In the genomic region with DNA sequence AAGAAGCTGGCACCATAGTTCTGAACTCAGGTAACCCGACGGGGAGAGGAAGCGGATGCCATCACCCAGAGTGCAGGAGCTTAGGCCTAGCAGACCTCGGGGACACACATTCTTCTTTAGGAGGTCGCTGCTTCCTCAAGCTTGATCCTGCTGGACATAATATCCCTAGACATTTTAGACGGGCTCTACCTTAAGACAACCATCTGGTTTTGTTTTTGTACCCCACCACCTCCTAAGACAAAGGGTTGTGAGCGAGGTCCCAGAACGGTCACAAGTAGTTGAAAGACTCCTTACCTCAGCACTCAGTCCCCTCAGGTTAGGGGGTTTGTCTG, we compare ENCODE assay signal across 10 mouse cellular contexts. TPM values are rescaled to one million over a fixed set of nuclear protein-coding genes. Genes with fewer than 3 reads are reported as not detected.
DNase-seq lines count a peak whose midpoint lies in the region; ATAC-seq and TF ChIP-seq lines count a peak whose summit lies in the region.
"Had no signal": no experiment of that assay in that cellular context is flagged by ENCODE, and none has a peak within 500 bp of the region (broad histone marks: within the 10 kb centered on the region; RNA-seq: fewer than 3 reads in every experiment).

No protein-coding gene starts in this region.

- ATAC-seq in lung, embryonic 14.5 days (ENCODE audit: insufficient read depth), result no peak
- ATAC-seq in intestine, postnatal 0 days, result no peak
- ATAC-seq in neural tube, embryonic 12.5 days (ENCODE audit: low FRiP score, low read depth), result no peak

- H3K4me1 ChIP-seq in lung, embryonic 14.5 days (ENCODE audit: insufficient read depth), result no peaks in the 10 kb centered on the region
- H3K4me1 ChIP-seq in intestine, postnatal 0 days (replicated peaks; ENCODE audit: control insufficient read depth, insufficient read depth, low read length), result no peaks in the 10 kb centered on the region
- H3K4me1 ChIP-seq in neural tube, embryonic 12.5 days, result peaks cover 10% of the 10 kb centered on the region

- H3K27ac ChIP-seq in lung, embryonic 14.5 days (ENCODE audit: low read depth), result no peak overlapping the region
- H3K27ac ChIP-seq in intestine, postnatal 0 days (ENCODE audit: low read depth, low read length), result no peak overlapping the region
- H3K27ac ChIP-seq in neural tube, embryonic 12.5 days, result no peak overlapping the region

- no peak for TF ChIP-seq CTCF in lung, embryonic 14.5 days (IDR thresholded peaks at IDR 0.05; ENCODE audit: low read depth)
- no peak for TF ChIP-seq CTCF in intestine, postnatal 0 days (IDR thresholded peaks at IDR 0.05; ENCODE audit: low read depth)

- H3K36me3 ChIP-seq in lung, embryonic 14.5 days (ENCODE audit: insufficient read depth), result no peaks in the 10 kb centered on the region
- no peaks in the 10 kb centered on the region for H3K36me3 ChIP-seq in intestine, postnatal 0 days (ENCODE audit: control insufficient read depth, insufficient read depth)
- no peaks in the 10 kb centered on the region for H3K36me3 ChIP-seq in neural tube, embryonic 12.5 days

- 3% methylated on average over 8 of the region's 8 CpGs for WGBS in lung, embryonic 14.5 days
- WGBS in intestine, postnatal 0 days, result 9% methylated on average over 8 of the region's 8 CpGs
- 5% methylated on average over 8 of the region's 8 CpGs for WGBS in neural tube, embryonic 12.5 days

- peak overlapping the region; percentile 37; the same call in 1 of the 2 replicates for H3K4me3 ChIP-seq in lung, embryonic 14.5 days (ENCODE audit: low read depth, low read length)
- peak overlapping the region; percentile 36 for H3K4me3 ChIP-seq in intestine, postnatal 0 days (ENCODE audit: low read depth, low read length)
- peak overlapping the region; percentile 38; the same call in 1 of the 2 replicates for H3K4me3 ChIP-seq in neural tube, embryonic 12.5 days

- H3K4me2 ChIP-seq in lung, embryonic 14.5 days, result peak overlapping the region; percentile 63; the same call in 1 of the 2 replicates
- peak overlapping the region; percentile 63; the same call in 1 of the 2 replicates for H3K4me2 ChIP-seq in intestine, postnatal 0 days (replicated peaks; ENCODE audit: low read depth)
- peak overlapping the region; percentile 66 for H3K4me2 ChIP-seq in neural tube, embryonic 12.5 days (replicated peaks)

- peaks cover 90% of the 10 kb centered on the region for H3K27me3 ChIP-seq in lung, embryonic 14.5 days (ENCODE audit: insufficient read depth, low read length)
- peaks cover 85% of the 10 kb centered on the region for H3K27me3 ChIP-seq in intestine, postnatal 0 days (replicated peaks; ENCODE audit: control insufficient read depth, insufficient read depth, low read length)
- peaks cover 87% of the 10 kb centered on the region for H3K27me3 ChIP-seq in neural tube, embryonic 12.5 days (replicated peaks)

- DNase-seq in embryo, embryonic 10 days (ENCODE audit: low spot score), result peak; percentile 42
- DNase-seq in embryo, embryonic 9.5 days (ENCODE audit: extremely low spot score), result no peak
- DNase-seq in lung, embryonic 14.5 days, result no peak
- no peak for DNase-seq in lung, postnatal 4 days
- DNase-seq in gastrocnemius, adult 8-10 months (ENCODE audit: low spot score in 2 of 2), result no peak
- no peak for DNase-seq in thymus, postnatal 0 days (ENCODE audit: low spot score)

- no peaks in the 10 kb centered on the region for H3K9me3 ChIP-seq in lung, embryonic 14.5 days (ENCODE audit: low read depth, low read length)
- no peaks in the 10 kb centered on the region for H3K9me3 ChIP-seq in intestine, postnatal 0 days (ENCODE audit: control insufficient read depth)
- no peaks in the 10 kb centered on the region for H3K9me3 ChIP-seq in neural tube, embryonic 12.5 days

- no peak overlapping the region for H3K9ac ChIP-seq in lung, embryonic 14.5 days
- H3K9ac ChIP-seq in intestine, postnatal 0 days (ENCODE audit: low read depth, low read length), result no peak overlapping the region
- H3K9ac ChIP-seq in neural tube, embryonic 12.5 days, result no peak overlapping the region

RNA-seq across cellular contexts. Expression of gene 4930447C04Rik, which starts 5.5 kb away (rescaled TPM):
- polyA plus RNA-seq in lung, embryonic 14.5 days (2014; fragmentation: Nextera tagmentation; extraction: Ambion mirVana), result 0.19 and 0.63 TPM in 2 replicates
- 0.59 and 0.61 TPM in 2 replicates for polyA plus RNA-seq in intestine, postnatal 0 days (2015; fragmentation: Nextera tagmentation; extraction: Ambion mirVana)
- polyA plus RNA-seq in neural tube, embryonic 12.5 days (2016; fragmentation: Nextera tagmentation; extraction: Ambion mirVana), result 3.5 and 3.6 TPM in 2 replicates
- total RNA-seq in gastrocnemius, adult 8-10 months (2022), result under 1 TPM in 2 of 4 experiments, not detected in 2; 0.25 to 0.48 TPM
- 0.94 and 1.5 TPM in 2 replicates for polyA plus RNA-seq in thymus, postnatal 0 days (2015; fragmentation: Nextera tagmentation; extraction: Ambion mirVana)
- total RNA-seq: monocyte, adult 5-6 weeks had no signal

RNA-seq across cellular contexts. Expression of gene Six6, which starts 6.3 kb away (rescaled TPM):
- not detected in 2 replicates for polyA plus RNA-seq in lung, embryonic 14.5 days (2014; fragmentation: Nextera tagmentation; extraction: Ambion mirVana)
- not detected in 2 replicates for polyA plus RNA-seq in intestine, postnatal 0 days (2015; fragmentation: Nextera tagmentation; extraction: Ambion mirVana)
- polyA plus RNA-seq in neural tube, embryonic 12.5 days (2016; fragmentation: Nextera tagmentation; extraction: Ambion mirVana), result not detected in 2 replicates
- total RNA-seq in gastrocnemius, adult 8-10 months (2022), result not detected
- not detected in 2 replicates for polyA plus RNA-seq in thymus, postnatal 0 days (2015; fragmentation: Nextera tagmentation; extraction: Ambion mirVana)
- total RNA-seq: left cerebral cortex, postnatal 14 days; monocyte, adult 5-6 weeks had no signal
